In genomic region chr2:126932261-126932896, GRCm38 (mm10) we compare ENCODE assay signal across 8 mouse cellular contexts. TPM values are rescaled to one million over a fixed set of nuclear protein-coding genes. Genes with fewer than 3 reads are reported as not detected.
DNase-seq lines count a peak whose midpoint lies in the region; ATAC-seq and TF ChIP-seq lines count a peak whose summit lies in the region.

No protein-coding gene starts in this region.

- TF ChIP-seq CTCF in lung, postnatal 0 days (IDR thresholded peaks at IDR 0.05) = no peak

- peak overlapping the region; percentile 97 for H3K27ac ChIP-seq in lung, postnatal 0 days (ENCODE audit: low read length)

- 3% methylated on average over 12 of the region's 15 CpGs for WGBS in lung, postnatal 0 days

- peak overlapping the region; percentile 77 for H3K4me3 ChIP-seq in erythroblast, embryonic 14.5 days (replicated peaks)
- peak overlapping the region; percentile 73 for H3K4me3 ChIP-seq in lung, postnatal 0 days (ENCODE audit: low read depth, low read length)
- H3K4me3 ChIP-seq in megakaryocyte, embryonic 14.5 days (replicated peaks) = peak overlapping the region; percentile 98

- ATAC-seq in erythroblast, adult 5-6 weeks (replicated peaks; ENCODE audit: low FRiP score, poor library complexity, severe bottlenecking) = no peak
- ATAC-seq in lung, postnatal 0 days = no peak

- H3K36me3 ChIP-seq in erythroblast, embryonic 14.5 days (ENCODE audit: control insufficient read depth) = peaks cover under 1% of the 10 kb centered on the region
- no peaks in the 10 kb centered on the region for H3K36me3 ChIP-seq in lung, postnatal 0 days (ENCODE audit: insufficient read depth, low read length)
- peaks cover 22% of the 10 kb centered on the region for H3K36me3 ChIP-seq in megakaryocyte, embryonic 14.5 days (replicated peaks; ENCODE audit: low read length)

- H3K9me3 ChIP-seq in erythroblast, embryonic 14.5 days (ENCODE audit: control insufficient read depth, low read length) = no peaks in the 10 kb centered on the region
- no peaks in the 10 kb centered on the region for H3K9me3 ChIP-seq in lung, postnatal 0 days (ENCODE audit: low read length)
- no peaks in the 10 kb centered on the region for H3K9me3 ChIP-seq in megakaryocyte, embryonic 14.5 days

- TF ChIP-seq EP300 in lung, postnatal 0 days (IDR thresholded peaks at IDR 0.05) = no peak

- no peak for DNase-seq in lung, postnatal 0 days (ENCODE audit: low spot score)
- no peak for DNase-seq in lung, postnatal 36 days
- peak; percentile 52 to 68 for DNase-seq in frontal cortex, postnatal 36 days (ENCODE audit: low spot score in 2 of 2)
- DNase-seq in thymus, adult 18-20 months = peak; percentile 21 to 44
- DNase-seq in urinary bladder, postnatal 14 days (ENCODE audit: low spot score) = no peak

- peaks cover 30% of the 10 kb centered on the region for H3K4me1 ChIP-seq in erythroblast, embryonic 14.5 days (ENCODE audit: control insufficient read depth)
- H3K4me1 ChIP-seq in lung, postnatal 0 days (ENCODE audit: insufficient read depth, low read depth, low read length) = no peaks in the 10 kb centered on the region
- H3K4me1 ChIP-seq in megakaryocyte, embryonic 14.5 days = peaks cover 32% of the 10 kb centered on the region

- H3K4me2 ChIP-seq in lung, postnatal 0 days (replicated peaks; ENCODE audit: low read depth, low read length) = peak overlapping the region; percentile 74

- H3K9ac ChIP-seq in lung, postnatal 0 days (replicated peaks; ENCODE audit: low read depth) = peak overlapping the region; percentile 62

- no peaks in the 10 kb centered on the region for H3K27me3 ChIP-seq in erythroblast, embryonic 14.5 days (ENCODE audit: control insufficient read depth)
- no peaks in the 10 kb centered on the region for H3K27me3 ChIP-seq in lung, postnatal 0 days (replicated peaks; ENCODE audit: insufficient read depth, low read length)
- H3K27me3 ChIP-seq in megakaryocyte, embryonic 14.5 days (replicated peaks) = no peaks in the 10 kb centered on the region

RNA-seq across cellular contexts. Expression of gene Sppl2a, which starts 0.7 kb away (rescaled TPM):
- polyA plus RNA-seq in erythroblast, embryonic 14.5 days (2012) = 0.07 and 0.08 TPM in 2 replicates
- 18.8 and 19.6 TPM in 2 replicates for total RNA-seq in erythroblast, adult 5-6 weeks (2015; ENCODE audit: low replicate concordance)
- total RNA-seq in erythroblast, adult 5-6 weeks (2017; ENCODE audit: low replicate concordance) = 18.1 and 23.4 TPM in 2 replicates
- 36.0 and 43.6 TPM in 2 replicates for polyA plus RNA-seq in lung, postnatal 0 days (2015; fragmentation: Nextera tagmentation; extraction: Ambion mirVana)
- polyA plus RNA-seq in megakaryocyte, embryonic 14.5 days (2012; ENCODE audit: insufficient read depth, low replicate concordance) = 1.1 and 1.7 TPM in 2 replicates

RNA-seq across cellular contexts. Expression of gene Trpm7, which starts 56.3 kb away (rescaled TPM):
- 0.11 and 0.33 TPM in 2 replicates for polyA plus RNA-seq in erythroblast, embryonic 14.5 days (2012)
- total RNA-seq in erythroblast, adult 5-6 weeks (2015; ENCODE audit: low replicate concordance) = 22.2 and 51.7 TPM in 2 replicates
- 22.9 and 24.1 TPM in 2 replicates for total RNA-seq in erythroblast, adult 5-6 weeks (2017; ENCODE audit: low replicate concordance)
- 35.3 and 38.6 TPM in 2 replicates for polyA plus RNA-seq in lung, postnatal 0 days (2015; fragmentation: Nextera tagmentation; extraction: Ambion mirVana)
- polyA plus RNA-seq in megakaryocyte, embryonic 14.5 days (2012; ENCODE audit: insufficient read depth, low replicate concordance) = 0.63 and 1.3 TPM in 2 replicates

Comparison
In these comparisons a context has a peak if more than half of its experiments do, and no peak if none do; other contexts are left out.
1. DNase-seq: peak in frontal cortex, postnatal 36 days (2 of 2) and thymus, adult 18-20 months (2 of 2); none in lung, postnatal 0 days (single experiment), lung, postnatal 36 days (single experiment) and urinary bladder, postnatal 14 days (single experiment).
2. RNA of gene Sppl2a, which starts 0.7 kb away (polyA plus RNA-seq): 36.0 to 43.6 TPM in lung, postnatal 0 days; 1.1 to 1.7 TPM in megakaryocyte, embryonic 14.5 days and 0.07 to 0.08 TPM in erythroblast, embryonic 14.5 days; every median in the first group is over 10 times any median in the second.
3. RNA of gene Trpm7, which starts 56.3 kb away (polyA plus RNA-seq): 35.3 to 38.6 TPM in lung, postnatal 0 days; 0.63 to 1.3 TPM in megakaryocyte, embryonic 14.5 days and 0.11 to 0.33 TPM in erythroblast, embryonic 14.5 days; every median in the first group is over 10 times any median in the second.
4. Peak in every context shown above with its lines, with median percentiles within 50 percentile points of each other: H3K4me3 ChIP-seq.